Mouse (Mus musculus) kidney, embryonic 16.5 days (tissue): ENCODE measurements at regions not wholly inside any gene's neighbourhood (a gene's known extent, or its start where the extent isn't known, plus 50 kb on each side); places are given as distances from the start of the nearest gene placed in this dataset.
"Not testable (repeated sequence)": the region's sequence is repeated elsewhere in the genome, so short reads cannot be mapped to it uniquely, and the experiment has no call there.

Experiments
- ATAC-seq: fragments of 200-750 bp; cut with Nextera tagmentation; 2 replicates; pipeline ENCODE4 v1.8.0; 2017; ENCODE audit warnings: moderate TSS enrichment; ENCODE audit not compliant: low FRiP score, low TSS enrichment
- H3K27ac ChIP-seq: fragments of 300-500 bp; sonication (generic); 2 replicates; pipeline ENCODE4 v1.5.1; 2014; ENCODE audit warnings: low read length
- H3K27me3 ChIP-seq: fragments of 300-500 bp; sonication (generic); 2 replicates; pipeline ENCODE4 v1.6.1; 2014; ENCODE audit warnings: low read length, control low read depth, mixed read lengths; ENCODE audit not compliant: insufficient read depth
- H3K36me3 ChIP-seq: fragments of 300-500 bp; sonication (generic); 2 replicates; pipeline ENCODE4 v1.6.1; 2014; ENCODE audit warnings: low read length, control low read depth, mixed read lengths; ENCODE audit not compliant: insufficient read depth
- H3K4me1 ChIP-seq: fragments of 300-500 bp; sonication (generic); 2 replicates; pipeline ENCODE4 v1.6.1; 2014; ENCODE audit warnings: low read length, control low read depth, mixed read lengths; ENCODE audit not compliant: insufficient read depth
- H3K4me2 ChIP-seq: fragments of 300-500 bp; sonication (generic); replicated peaks from 2 replicates; pipeline ENCODE4 v1.6.1; 2014; ENCODE audit warnings: low read depth, low read length
- H3K4me3 ChIP-seq: fragments of 300-500 bp; sonication (generic); 2 replicates; pipeline ENCODE4 v1.5.1; 2014; ENCODE audit warnings: mild to moderate bottlenecking, low read length
- H3K9ac ChIP-seq: fragments of 300-500 bp; sonication (generic); replicated peaks from 2 replicates; pipeline ENCODE4 v1.6.1; 2014; ENCODE audit warnings: low read length
- H3K9me3 ChIP-seq: fragments of 300-500 bp; sonication (generic); 2 replicates; pipeline ENCODE4 v1.6.1; 2016; ENCODE audit warnings: low read length, control low read depth
- WGBS: fragments of 180-500 bp; shearing (Covaris S2); extraction: QIAGEN DNeasy Blood & Tissue Kit; methylation state at CpG from one replicate; pipeline ENCODE4 v1.1.7; 2014; 5-methylcytosine and 5-hydroxymethylcytosine counted together

GRCm38 (mm10) chr17:9066633-9067032 lies 78.5 kb downstream of the 1700010I14Rik start:
- not testable (repeated sequence) for ATAC-seq

GRCm38 (mm10) chr17:9068859-9069602 lies 80.9 kb downstream of the 1700010I14Rik start:
- Histone ChIP-seq H3K27ac (no peak overlapping the region), H3K27me3 (no peaks in the 10 kb centered on the region), H3K9ac (no peak overlapping the region), H3K9me3 (no peaks in the 10 kb centered on the region), H3K4me2 (no peak overlapping the region), H3K4me3 (no peak overlapping the region), H3K4me1 (no peaks in the 10 kb centered on the region), H3K36me3 (no peaks in the 10 kb centered on the region)
- WGBS = 88% methylated on average over 5 of the region's 5 CpGs
- ATAC-seq = no peak

More at GRCm38 (mm10) chr17:9066633-9067032, 78.5 kb downstream of the 1700010I14Rik start:
- not testable (repeated sequence) for H3K9ac ChIP-seq, H3K27ac ChIP-seq, H3K36me3 ChIP-seq, H3K4me3 ChIP-seq, H3K9me3 ChIP-seq, H3K27me3 ChIP-seq, H3K4me1 ChIP-seq, H3K4me2 ChIP-seq
- 13% methylated on average over 2 of the region's 2 CpGs for WGBS

DNA sequence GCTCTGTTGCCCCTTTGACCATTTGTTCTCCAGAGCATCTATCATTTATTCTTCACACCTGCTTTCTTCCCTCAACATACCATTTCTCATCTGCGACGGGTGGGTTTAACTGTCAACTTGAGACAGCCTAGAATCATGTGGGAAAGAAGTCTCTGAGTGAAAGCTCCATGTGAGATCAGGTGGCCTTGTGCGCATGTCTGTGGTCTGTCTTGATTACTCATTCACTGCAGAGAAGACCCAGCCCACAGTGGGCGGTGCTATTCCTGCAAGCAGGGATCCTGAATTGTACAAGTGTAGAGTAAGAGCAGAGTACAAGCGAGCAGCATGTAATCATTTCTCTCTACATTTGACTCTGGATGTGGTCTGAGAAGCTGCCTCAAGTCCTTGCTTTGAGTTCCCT lies 95.5 kb downstream of the 1700010I14Rik start:
- Histone ChIP-seq H3K27ac (no peak overlapping the region), H3K27me3 (no peaks in the 10 kb centered on the region), H3K36me3 (no peaks in the 10 kb centered on the region), H3K9ac (no peak overlapping the region), H3K4me2 (no peak overlapping the region), H3K9me3 (0 out of 2 replicates have a peak, but pooled peaks cover 5% of the 10 kb centered on the region), H3K4me1 (no peaks in the 10 kb centered on the region), H3K4me3 (no peak overlapping the region)
- ATAC-seq = no peak
- WGBS = 88% methylated on average over 5 of the region's 5 CpGs

DNA sequence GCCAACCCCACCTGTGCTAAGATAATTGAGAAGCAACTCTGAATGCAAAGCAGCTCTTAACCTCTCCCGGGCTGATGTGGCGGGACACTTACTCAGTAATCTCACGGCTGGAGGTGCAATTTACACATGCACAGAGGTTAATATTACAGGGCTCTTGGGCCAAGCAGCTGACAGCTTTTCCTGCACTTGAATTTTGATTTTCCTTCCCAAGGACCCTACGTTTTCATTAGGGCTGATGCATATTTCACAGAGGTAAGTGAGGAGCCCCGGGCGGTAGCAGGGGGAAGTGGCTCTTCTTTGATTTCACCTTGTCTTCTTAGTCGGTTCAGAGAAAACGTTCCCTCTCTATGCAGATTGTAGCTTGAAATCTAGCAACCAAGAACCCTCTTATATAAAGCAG lies 139.7 kb downstream of the 1700010I14Rik start:
- no peak overlapping the region for H3K4me3 ChIP-seq
- WGBS = 56% methylated on average over 8 of the region's 8 CpGs

DNA sequence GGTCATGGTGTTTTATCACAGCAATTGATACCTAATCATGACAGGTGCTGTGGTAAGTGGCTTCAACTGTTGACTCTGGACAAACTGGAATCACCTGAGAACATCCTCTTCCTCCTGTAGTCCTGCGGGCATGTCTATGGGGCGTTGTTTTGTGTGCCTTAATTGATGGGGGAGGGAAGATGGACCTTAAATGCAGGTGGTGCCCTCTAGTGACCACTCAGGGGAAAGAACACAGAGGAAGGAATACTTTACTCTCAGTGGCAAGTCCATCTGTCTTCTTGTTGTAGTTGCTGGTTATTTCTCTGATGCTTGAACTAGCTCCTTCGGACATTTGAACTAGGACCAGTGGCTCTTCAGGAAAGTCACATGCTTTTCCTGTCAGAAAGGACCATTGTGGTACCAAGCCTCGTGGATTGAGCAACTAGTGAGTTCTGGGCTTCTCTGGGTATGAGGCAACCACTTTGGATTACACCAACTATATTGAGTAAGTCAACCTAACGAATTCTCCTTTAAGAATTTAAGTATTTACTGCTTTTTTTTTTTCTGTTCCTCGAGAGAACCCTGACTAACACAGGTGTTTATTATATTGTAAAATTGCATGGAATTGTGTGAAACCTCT lies 157.6 kb downstream of the 1700010I14Rik start:
- no peaks in the 10 kb centered on the region for H3K27me3 ChIP-seq
- H3K27ac ChIP-seq = no peak overlapping the region
- no peaks in the 10 kb centered on the region for H3K4me1 ChIP-seq
- no peaks in the 10 kb centered on the region for H3K9me3 ChIP-seq
- 69% methylated on average over 6 of the region's 6 CpGs for WGBS
- H3K36me3 ChIP-seq = no peaks in the 10 kb centered on the region
- no peak overlapping the region for H3K4me3 ChIP-seq
- no peak overlapping the region for H3K9ac ChIP-seq
- ATAC-seq = no peak
- H3K4me2 ChIP-seq = no peak overlapping the region

More for the DNA sequence above, 139.7 kb downstream of the 1700010I14Rik start:
- no peaks in the 10 kb centered on the region for H3K4me1 ChIP-seq
- H3K36me3 ChIP-seq = no peaks in the 10 kb centered on the region
- H3K4me2 ChIP-seq = no peak overlapping the region
- no peak overlapping the region for H3K9ac ChIP-seq
- no peak overlapping the region for H3K27ac ChIP-seq
- no peaks in the 10 kb centered on the region for H3K27me3 ChIP-seq
- no peaks in the 10 kb centered on the region for H3K9me3 ChIP-seq
- ATAC-seq = no peak

DNA sequence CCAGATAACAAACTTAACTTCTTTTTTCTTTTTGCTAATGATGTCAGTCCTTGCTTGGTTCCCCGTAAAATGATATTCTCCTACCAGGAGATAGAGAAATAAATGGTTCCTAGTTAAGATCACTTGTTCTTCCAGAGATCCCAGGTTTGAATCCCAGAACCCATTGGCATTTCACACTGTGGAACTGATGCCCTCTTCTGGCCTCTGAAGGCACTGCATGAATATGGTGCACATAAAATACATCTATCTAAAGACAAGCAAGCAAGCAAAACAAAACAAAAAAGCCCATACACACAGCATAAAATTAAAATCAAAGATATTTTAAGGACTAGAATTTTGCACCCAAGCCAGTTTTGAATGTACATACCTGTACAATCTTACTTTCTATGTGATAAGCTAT lies 162.5 kb downstream of the 1700010I14Rik start:
- no peak overlapping the region for H3K9ac ChIP-seq
- H3K9me3 ChIP-seq = no peaks in the 10 kb centered on the region
- WGBS = 87% methylated on average over 1 of the region's 1 CpGs
- no peak overlapping the region for H3K4me3 ChIP-seq
- H3K27ac ChIP-seq = no peak overlapping the region
- no peak overlapping the region for H3K4me2 ChIP-seq
- no peak for ATAC-seq
- H3K27me3 ChIP-seq = no peaks in the 10 kb centered on the region
- no peaks in the 10 kb centered on the region for H3K4me1 ChIP-seq
- no peaks in the 10 kb centered on the region for H3K36me3 ChIP-seq

DNA sequence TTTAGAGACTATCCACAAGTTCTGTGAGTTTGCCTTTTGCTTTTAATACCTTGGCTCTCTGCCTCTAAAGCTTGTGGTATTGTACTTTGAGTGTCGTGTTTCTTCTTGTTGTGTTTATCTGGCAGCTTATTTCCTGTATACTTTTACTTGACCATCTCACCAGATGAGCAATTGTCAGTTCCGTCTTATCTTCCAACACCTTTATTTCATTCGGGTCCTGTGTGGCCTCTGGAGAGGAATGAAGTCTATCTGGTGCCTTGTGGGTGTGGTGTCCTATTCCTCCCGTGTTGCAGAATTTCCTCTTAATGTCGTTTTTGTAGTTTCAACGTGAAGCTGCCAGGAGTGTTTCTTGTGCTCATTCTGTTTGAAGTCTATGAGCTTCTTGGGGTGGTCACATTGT lies 174.0 kb downstream of the 1700010I14Rik start:
- ATAC-seq = no peak
- 75% methylated on average over 6 of the region's 6 CpGs for WGBS
- no peaks in the 10 kb centered on the region for H3K36me3 ChIP-seq
- no peak overlapping the region for H3K27ac ChIP-seq
- H3K9me3 ChIP-seq = no peaks in the 10 kb centered on the region
- no peak overlapping the region for H3K4me2 ChIP-seq
- H3K4me3 ChIP-seq = no peak overlapping the region
- no peaks in the 10 kb centered on the region for H3K27me3 ChIP-seq
- no peak overlapping the region for H3K9ac ChIP-seq
- H3K4me1 ChIP-seq = peaks cover 3% of the 10 kb centered on the region; the same call in 1 of the 2 replicates

DNA sequence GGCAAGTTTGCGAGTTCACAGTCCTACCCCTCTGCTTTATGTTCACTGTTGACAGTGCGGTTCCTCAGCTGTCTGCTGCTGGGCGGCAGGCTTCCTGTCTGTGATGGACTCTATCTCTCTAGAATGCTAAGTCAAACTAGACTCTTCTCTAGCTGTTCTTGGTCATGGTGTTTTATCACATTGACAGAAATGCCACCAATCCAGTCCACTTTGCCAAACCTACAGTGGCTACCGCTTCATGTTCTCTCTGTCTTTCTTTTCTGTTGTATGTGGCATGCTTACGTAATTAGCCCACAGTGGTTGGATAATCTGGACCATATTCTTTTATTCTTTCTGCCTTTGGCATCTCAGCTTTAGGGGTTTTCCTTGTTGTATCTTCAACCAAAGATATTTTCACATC lies 174.5 kb downstream of the 1700010I14Rik start:
- H3K27me3 ChIP-seq = no peaks in the 10 kb centered on the region
- 88% methylated on average over 5 of the region's 5 CpGs for WGBS
- no peaks in the 10 kb centered on the region for H3K36me3 ChIP-seq
- no peak overlapping the region for H3K4me2 ChIP-seq
- no peak overlapping the region for H3K4me3 ChIP-seq
- ATAC-seq = no peak
- H3K4me1 ChIP-seq = peaks cover 7% of the 10 kb centered on the region
- H3K9ac ChIP-seq = no peak overlapping the region
- no peak overlapping the region for H3K27ac ChIP-seq
- H3K9me3 ChIP-seq = no peaks in the 10 kb centered on the region

DNA sequence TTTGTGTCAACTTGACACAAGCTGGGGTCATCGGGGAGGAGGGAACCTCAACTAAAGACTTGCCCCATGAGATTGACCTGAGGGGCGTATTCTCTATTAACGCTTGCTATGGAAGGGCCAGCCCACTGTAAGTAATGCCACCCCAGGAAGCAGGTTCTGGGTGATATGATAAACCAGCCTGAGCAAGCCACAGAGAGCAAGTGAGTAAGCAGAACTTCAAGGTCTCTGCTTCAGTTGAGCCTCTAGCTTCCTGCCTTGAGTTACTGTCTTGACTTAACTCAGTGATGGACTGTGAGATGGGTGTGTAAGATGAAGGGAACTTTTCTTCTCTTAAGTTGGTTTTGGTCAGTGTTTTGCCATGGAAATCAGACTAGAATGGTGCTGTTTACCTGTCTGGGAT lies 175.2 kb downstream of the 1700010I14Rik start:
- Histone ChIP-seq H3K27me3 (no peaks in the 10 kb centered on the region), H3K36me3 (no peaks in the 10 kb centered on the region), H3K9ac (no peak overlapping the region), H3K9me3 (no peaks in the 10 kb centered on the region), H3K4me1 (peaks cover 13% of the 10 kb centered on the region), H3K4me2 (no peak overlapping the region), H3K27ac (no peak overlapping the region), H3K4me3 (no peak overlapping the region)
- ATAC-seq = no peak
- 92% methylated on average over 3 of the region's 3 CpGs for WGBS

- WGBS = 86% methylated on average over 5 of the region's 5 CpGs
- Histone ChIP-seq H3K4me1 (peaks cover 15% of the 10 kb centered on the region), H3K36me3 (no peaks in the 10 kb centered on the region)
Measured at GRCm38 (mm10) chr17:9164501-9164900, 176.4 kb downstream of the 1700010I14Rik start.

More at GRCm38 (mm10) chr17:9164501-9164900, 176.4 kb downstream of the 1700010I14Rik start:
- Histone ChIP-seq H3K9ac (no peak overlapping the region), H3K27ac (no peak overlapping the region), H3K9me3 (no peaks in the 10 kb centered on the region), H3K4me3 (no peak overlapping the region), H3K4me2 (no peak overlapping the region), H3K27me3 (no peaks in the 10 kb centered on the region)
- no peak for ATAC-seq
